Comparison of ENCODE assay signal across 8 mouse cellular contexts in the genomic region with DNA sequence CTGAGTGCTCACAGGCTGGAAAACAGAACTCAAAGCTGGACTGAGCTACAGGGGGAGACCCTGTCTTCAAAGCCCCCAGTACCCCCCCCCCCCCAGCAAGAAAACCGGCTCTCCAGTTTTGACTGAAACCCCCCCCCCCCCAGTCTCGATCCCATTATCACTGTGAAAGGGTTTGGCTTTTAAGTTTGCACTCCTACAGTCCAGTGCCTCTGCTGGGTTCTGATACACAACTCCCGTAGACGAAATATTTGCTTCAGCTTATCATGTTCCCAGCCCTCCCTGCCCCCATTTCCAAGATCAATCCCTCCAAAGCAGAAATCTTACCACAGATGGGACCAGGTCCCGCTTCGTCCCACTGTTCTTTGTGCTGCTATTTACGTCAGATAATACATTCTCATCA. TPM values are rescaled to one million over a fixed set of nuclear protein-coding genes. Genes with fewer than 3 reads are reported as not detected.
DNase-seq lines count a peak whose midpoint lies in the region; ATAC-seq and TF ChIP-seq lines count a peak whose summit lies in the region.
"Had no signal": no experiment of that assay in that cellular context is flagged by ENCODE, and none has a peak within 500 bp of the region (broad histone marks: within the 10 kb centered on the region; RNA-seq: fewer than 3 reads in every experiment).

No protein-coding gene starts in this region.

- peak overlapping the region; percentile 40 for H3K4me3 ChIP-seq in left cerebral cortex, adult 2 months
- H3K4me3 ChIP-seq in forebrain, embryonic 14.5 days (ENCODE audit: low read depth, low read length) = peak overlapping the region; percentile 9; the same call in 1 of the 2 replicates
- H3K4me3 ChIP-seq in intestine, postnatal 0 days (ENCODE audit: low read depth, low read length) = no peak overlapping the region
- no peak overlapping the region for H3K4me3 ChIP-seq in neural tube, embryonic 15.5 days (replicated peaks)

- H3K36me3 ChIP-seq in forebrain, embryonic 14.5 days (ENCODE audit: control insufficient read depth, insufficient read depth, low read length) = no peaks in the 10 kb centered on the region
- H3K36me3 ChIP-seq in intestine, postnatal 0 days (ENCODE audit: control insufficient read depth, insufficient read depth) = no peaks in the 10 kb centered on the region
- no peaks in the 10 kb centered on the region for H3K36me3 ChIP-seq in neural tube, embryonic 15.5 days
- H3K36me3 ChIP-seq: limb, embryonic 15.5 days had no signal

- 39% methylated on average over 7 of the region's 7 CpGs for WGBS in forebrain, embryonic 14.5 days
- WGBS in intestine, postnatal 0 days = 77% methylated on average over 6 of the region's 7 CpGs
- 49% methylated on average over 7 of the region's 7 CpGs for WGBS in neural tube, embryonic 15.5 days

- no peak for DNase-seq in left cerebral cortex, adult 2 months (ENCODE audit: extremely low spot score in 1 of 2, low spot score in 2 of 2)
- no peak for DNase-seq in left cerebral cortex, postnatal 14 days (ENCODE audit: low spot score in 2 of 2)
- no peak for DNase-seq in forebrain, embryonic 14.5 days (ENCODE audit: low spot score)
- DNase-seq in frontal cortex, postnatal 36 days (ENCODE audit: low spot score in 2 of 2) = no peak

- H3K4me2 ChIP-seq in forebrain, embryonic 14.5 days (ENCODE audit: low read length) = peak overlapping the region; percentile 49
- peak overlapping the region; percentile 24; the same call in 1 of the 2 replicates for H3K4me2 ChIP-seq in intestine, postnatal 0 days (replicated peaks; ENCODE audit: low read depth)
- peak overlapping the region; percentile 51 for H3K4me2 ChIP-seq in neural tube, embryonic 15.5 days

- no peak for TF ChIP-seq CTCF in left cerebral cortex, adult 2 months (IDR thresholded peaks at IDR 0.05)
- TF ChIP-seq CTCF in intestine, postnatal 0 days (IDR thresholded peaks at IDR 0.05; ENCODE audit: low read depth) = no peak

- peaks cover 16% of the 10 kb centered on the region for H3K4me1 ChIP-seq in forebrain, embryonic 14.5 days (ENCODE audit: control insufficient read depth, insufficient read depth, low read length)
- no peaks in the 10 kb centered on the region for H3K4me1 ChIP-seq in intestine, postnatal 0 days (replicated peaks; ENCODE audit: control insufficient read depth, insufficient read depth, low read length)
- peaks cover 24% of the 10 kb centered on the region for H3K4me1 ChIP-seq in neural tube, embryonic 15.5 days

- H3K9ac ChIP-seq in forebrain, embryonic 14.5 days (ENCODE audit: low read length) = peak overlapping the region; percentile 41; the same call in 1 of the 2 replicates
- no peak overlapping the region for H3K9ac ChIP-seq in intestine, postnatal 0 days (ENCODE audit: low read depth, low read length)
- H3K9ac ChIP-seq in neural tube, embryonic 15.5 days (replicated peaks) = no peak overlapping the region
- H3K9ac ChIP-seq: limb, embryonic 15.5 days had no signal

- intact Hi-C loops in left cerebral cortex, adult 2 months (cut with DNase I) = loop anchor here (2.0 to 5.0 kb wide), 2 partner anchors 71 to 158 kb away; no protein-coding TSS in a partner anchor
- intact Hi-C loops in left cerebral cortex, postnatal 14 days (cut with DNase I) = loop anchor here (2.0 kb wide), 1 partner anchor 148 kb away; the partner anchor contains the start of gene Ston2

- no peaks in the 10 kb centered on the region for H3K27me3 ChIP-seq in forebrain, embryonic 14.5 days (replicated peaks; ENCODE audit: control insufficient read depth, insufficient read depth, low read length)
- H3K27me3 ChIP-seq in intestine, postnatal 0 days (replicated peaks; ENCODE audit: control insufficient read depth, insufficient read depth, low read length) = no peaks in the 10 kb centered on the region
- H3K27me3 ChIP-seq in neural tube, embryonic 15.5 days (replicated peaks) = no peaks in the 10 kb centered on the region
- H3K27me3 ChIP-seq: limb, embryonic 15.5 days had no signal

- no peaks in the 10 kb centered on the region for H3K9me3 ChIP-seq in forebrain, embryonic 14.5 days (replicated peaks; ENCODE audit: control insufficient read depth, low read length)
- H3K9me3 ChIP-seq in intestine, postnatal 0 days (ENCODE audit: control insufficient read depth) = no peaks in the 10 kb centered on the region
- no peaks in the 10 kb centered on the region for H3K9me3 ChIP-seq in neural tube, embryonic 15.5 days (replicated peaks)
- H3K9me3 ChIP-seq: limb, embryonic 15.5 days had no signal

- no peak overlapping the region for H3K27ac ChIP-seq in left cerebral cortex, adult 2 months
- no peak overlapping the region for H3K27ac ChIP-seq in forebrain, embryonic 14.5 days (ENCODE audit: low read depth, low read length)
- no peak overlapping the region for H3K27ac ChIP-seq in intestine, postnatal 0 days (ENCODE audit: low read depth, low read length)
- no peak overlapping the region for H3K27ac ChIP-seq in neural tube, embryonic 15.5 days (replicated peaks)
- H3K27ac ChIP-seq: limb, embryonic 15.5 days had no signal

- no peak for ATAC-seq in forebrain, embryonic 14.5 days
- ATAC-seq in intestine, postnatal 0 days = no peak
- ATAC-seq in neural tube, embryonic 15.5 days (ENCODE audit: low FRiP score) = peak; percentile 30; the same call in 1 of the 2 replicates
- ATAC-seq in megakaryocyte, adult 5-6 weeks (ENCODE audit: poor library complexity, severe bottlenecking) = no peak

RNA-seq across cellular contexts. Expression of gene Gtf2a1, which starts 50.8 kb away (rescaled TPM):
- 10 to 100 TPM; 46.4 to 50.8 TPM for total RNA-seq in left cerebral cortex, adult 2 months (2021)
- 10 to 100 TPM; 44.4 to 51.5 TPM for total RNA-seq in left cerebral cortex, postnatal 14 days (2021)
- polyA plus RNA-seq in forebrain, embryonic 14.5 days (2014; fragmentation: Nextera tagmentation; extraction: Ambion mirVana) = 50.7 and 50.8 TPM in 2 replicates
- 15.3 and 18.8 TPM in 2 replicates for polyA plus RNA-seq in intestine, postnatal 0 days (2015; fragmentation: Nextera tagmentation; extraction: Ambion mirVana)
- 53.3 and 54.9 TPM in 2 replicates for polyA plus RNA-seq in neural tube, embryonic 15.5 days (2015; fragmentation: Nextera tagmentation; extraction: Ambion mirVana)
- 30.8 and 32.9 TPM in 2 replicates for total RNA-seq in megakaryocyte, adult 5-6 weeks (2015)
- total RNA-seq in megakaryocyte, adult 5-6 weeks (2017) = 33.6 and 37.7 TPM in 2 replicates

Comparison
In these comparisons a context has a peak if more than half of its experiments do, and no peak if none do; other contexts are left out.
1. H3K4me3 ChIP-seq: peak in left cerebral cortex, adult 2 months (single experiment) and forebrain, embryonic 14.5 days (single experiment); none in intestine, postnatal 0 days (single experiment) and neural tube, embryonic 15.5 days (single experiment).
2. Peak in every context shown above with its lines, with median percentiles within 50 percentile points of each other: H3K4me2 ChIP-seq.